Mouse (Mus musculus): ENCODE data around the gene Gk5. TPM values are rescaled to one million over a fixed set of nuclear protein-coding genes. Genes with fewer than 3 reads are reported as not detected.
A peak's percentile ranks its signal among the peaks of the same experiment; 100 is the strongest.
"Not testable (repeated sequence)": the region's sequence is repeated elsewhere in the genome, so short reads cannot be mapped to it uniquely, and the experiment has no call there.

The Gk5 gene
- 2.5 and 3.5 TPM in 2 replicates for polyA plus RNA-seq (2012; rRNA removed)

- Histone ChIP-seq H3K36me3 (ENCODE audit: control insufficient read depth, insufficient read depth, low read length) (no peaks in the 10 kb centered on the region), H3K4me3 (ENCODE audit: low read depth, low read length) (peak within 1 kb of the TSS; percentile 85), H3K27me3 (ENCODE audit: control insufficient read depth, insufficient read depth, low read length) (no peaks in the 10 kb centered on the region), H3K27ac (ENCODE audit: insufficient read depth, low read depth, low read length) (peak within 1 kb of the TSS; percentile 32; the same call in 1 of the 2 replicates), H3K4me1 (ENCODE audit: control insufficient read depth, insufficient read depth, insufficient read length, low read length) (peaks cover 5% of the 10 kb centered on the region)
- WGBS = under 1% methylated on average over 76 of the region's 76 CpGs
- TF ChIP-seq CTCF (IDR thresholded peaks at IDR 0.05; ENCODE audit: extremely low read depth, insufficient read length, insufficient replicate concordance, low read depth, low read length) (no peak), POLR2A (IDR thresholded peaks at IDR 0.05; ENCODE audit: low read depth, low read length) (peak; percentile 84)
Measured at GRCm38 (mm10) chr9:96118861-96119772, at the start of gene Gk5. Gene Gk5 (plus strand): TSS chr9:96119362.

- H3K4me3 ChIP-seq (ENCODE audit: low read depth, low read length) = no peak overlapping the region
- H3K27ac ChIP-seq (ENCODE audit: insufficient read depth, low read depth, low read length) = no peak overlapping the region
- no peaks in the 10 kb centered on the region for H3K36me3 ChIP-seq (ENCODE audit: control insufficient read depth, insufficient read depth, low read length)
- H3K4me1 ChIP-seq (ENCODE audit: control insufficient read depth, insufficient read depth, insufficient read length, low read length) = peaks cover 5% of the 10 kb centered on the region; the same call in 1 of the 2 replicates
- H3K27me3 ChIP-seq (ENCODE audit: control insufficient read depth, insufficient read depth, low read length) = no peaks in the 10 kb centered on the region
- 86% methylated on average over 13 of the region's 13 CpGs for WGBS
- no peak for TF ChIP-seq CTCF (IDR thresholded peaks at IDR 0.05; ENCODE audit: extremely low read depth, insufficient read length, insufficient replicate concordance, low read depth, low read length)
- TF ChIP-seq POLR2A (IDR thresholded peaks at IDR 0.05; ENCODE audit: low read depth, low read length) = no peak
Measured at GRCm38 (mm10) chr9:96078752-96079315, 40.3 kb upstream of the Gk5 start.

DNA sequence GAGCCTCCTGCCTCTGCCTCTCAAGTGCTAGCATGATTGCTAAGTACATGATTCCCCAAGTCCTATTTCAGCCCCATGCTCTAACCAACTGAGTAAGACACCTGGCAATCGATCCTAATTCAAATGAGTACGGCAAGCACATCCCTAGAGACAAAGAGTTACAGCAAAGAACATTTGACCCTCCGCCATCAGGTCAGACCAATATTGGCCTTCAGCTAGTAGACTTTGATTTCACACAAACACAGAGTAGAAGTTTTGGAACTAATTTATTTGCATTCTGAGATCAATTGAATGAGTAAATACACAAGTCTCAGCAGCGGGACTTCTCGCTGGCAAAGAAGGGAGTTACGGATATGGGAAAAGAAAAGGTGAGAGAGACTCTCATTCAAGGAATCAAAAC, 33.9 kb upstream of the Gk5 start:
- no peak overlapping the region for H3K27ac ChIP-seq (ENCODE audit: insufficient read depth, low read depth, low read length)
- H3K36me3 ChIP-seq (ENCODE audit: control insufficient read depth, insufficient read depth, low read length) = no peaks in the 10 kb centered on the region
- H3K4me1 ChIP-seq (ENCODE audit: control insufficient read depth, insufficient read depth, insufficient read length, low read length) = peaks cover 2% of the 10 kb centered on the region; the same call in 1 of the 2 replicates
- no peaks in the 10 kb centered on the region for H3K27me3 ChIP-seq (ENCODE audit: control insufficient read depth, insufficient read depth, low read length)
- TF ChIP-seq POLR2A (IDR thresholded peaks at IDR 0.05; ENCODE audit: low read depth, low read length) (no peak), CTCF (IDR thresholded peaks at IDR 0.05; ENCODE audit: extremely low read depth, insufficient read length, insufficient replicate concordance, low read depth, low read length) (no peak)
- 83% methylated on average over 6 of the region's 6 CpGs for WGBS
- no peak overlapping the region for H3K4me3 ChIP-seq (ENCODE audit: low read depth, low read length)

DNA sequence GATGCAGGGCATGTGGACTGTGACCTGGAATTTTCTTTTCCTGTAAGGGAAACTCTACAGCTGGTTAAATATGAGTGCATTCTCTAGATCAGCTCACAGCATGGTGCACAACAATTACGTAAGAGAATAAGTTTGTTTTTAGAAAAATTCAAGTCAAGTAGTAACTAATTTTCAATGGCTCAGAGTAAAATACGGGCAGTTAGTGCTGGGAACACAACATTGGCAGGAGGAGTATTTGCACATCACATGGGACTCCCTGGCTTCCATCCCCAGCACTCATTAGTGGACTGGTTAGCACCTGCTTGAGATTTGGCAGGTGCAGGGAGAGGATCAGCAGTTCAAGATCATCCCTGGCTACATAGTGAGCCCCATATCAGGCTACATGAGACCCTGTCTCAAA, 31.5 kb upstream of the Gk5 start:
- no peaks in the 10 kb centered on the region for H3K27me3 ChIP-seq (ENCODE audit: control insufficient read depth, insufficient read depth, low read length)
- WGBS = 73% methylated on average over 2 of the region's 2 CpGs
- TF ChIP-seq POLR2A (IDR thresholded peaks at IDR 0.05; ENCODE audit: low read depth, low read length) (no peak), CTCF (IDR thresholded peaks at IDR 0.05; ENCODE audit: extremely low read depth, insufficient read length, insufficient replicate concordance, low read depth, low read length) (no peak)
- H3K27ac ChIP-seq (ENCODE audit: insufficient read depth, low read depth, low read length) = no peak overlapping the region
- H3K36me3 ChIP-seq (ENCODE audit: control insufficient read depth, insufficient read depth, low read length) = no peaks in the 10 kb centered on the region
- H3K4me3 ChIP-seq (ENCODE audit: low read depth, low read length) = no peak overlapping the region
- peaks cover 2% of the 10 kb centered on the region; the same call in 1 of the 2 replicates for H3K4me1 ChIP-seq (ENCODE audit: control insufficient read depth, insufficient read depth, insufficient read length, low read length)

DNA sequence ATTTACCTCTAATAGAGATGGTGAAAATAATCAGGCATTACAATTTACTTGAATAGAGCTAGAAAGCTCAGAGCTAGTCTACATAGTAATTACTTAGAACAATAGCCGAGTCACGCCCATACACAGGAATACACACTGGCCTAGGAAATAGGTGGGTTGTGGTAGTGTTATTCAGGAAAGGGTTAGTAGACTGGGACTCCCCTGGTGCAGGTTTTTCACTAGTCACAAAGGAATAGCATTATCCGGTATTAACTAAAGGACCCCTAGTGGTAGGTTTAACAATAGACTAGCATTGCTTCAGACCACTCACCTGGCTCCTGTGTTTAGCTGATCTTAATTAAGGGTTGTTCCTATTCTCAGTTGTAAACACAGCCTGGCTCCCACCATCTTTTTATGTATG, 30.7 kb upstream of the Gk5 start:
- H3K4me1 ChIP-seq (ENCODE audit: control insufficient read depth, insufficient read depth, insufficient read length, low read length); H3K27ac ChIP-seq (ENCODE audit: insufficient read depth, low read depth, low read length); H3K4me3 ChIP-seq (ENCODE audit: low read depth, low read length); H3K27me3 ChIP-seq (ENCODE audit: control insufficient read depth, insufficient read depth, low read length); H3K36me3 ChIP-seq (ENCODE audit: control insufficient read depth, insufficient read depth, low read length): not testable (repeated sequence)
- WGBS = 86% methylated on average over 3 of the region's 3 CpGs

DNA sequence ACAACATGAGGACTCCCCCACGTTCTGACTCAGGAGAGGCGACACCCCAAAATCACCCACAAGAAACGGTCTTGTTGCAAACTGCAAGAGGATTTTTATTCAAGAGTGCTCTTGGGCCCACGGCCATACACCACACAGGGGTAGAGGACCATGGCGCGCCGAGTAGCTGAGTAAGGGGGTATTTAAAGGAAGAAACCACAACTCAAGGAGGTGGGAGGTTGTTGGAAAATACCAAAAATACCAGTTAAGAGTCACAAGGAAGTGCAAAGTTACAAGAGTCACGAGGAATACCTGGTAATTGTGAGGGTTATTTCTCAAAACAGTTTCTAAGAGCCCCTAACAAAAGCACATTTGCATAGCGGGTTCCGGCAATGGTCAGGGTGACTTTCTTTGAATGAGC, 26.5 kb upstream of the Gk5 start:
- H3K27me3 ChIP-seq (ENCODE audit: control insufficient read depth, insufficient read depth, low read length); H3K4me3 ChIP-seq (ENCODE audit: low read depth, low read length); H3K36me3 ChIP-seq (ENCODE audit: control insufficient read depth, insufficient read depth, low read length); H3K27ac ChIP-seq (ENCODE audit: insufficient read depth, low read depth, low read length); H3K4me1 ChIP-seq (ENCODE audit: control insufficient read depth, insufficient read depth, insufficient read length, low read length): not testable (repeated sequence)
- WGBS = 92% methylated on average over 10 of the region's 10 CpGs

- H3K27ac ChIP-seq (ENCODE audit: insufficient read depth, low read depth, low read length) = no peak overlapping the region
- no peak for TF ChIP-seq CTCF (IDR thresholded peaks at IDR 0.05; ENCODE audit: extremely low read depth, insufficient read length, insufficient replicate concordance, low read depth, low read length)
- no peak for TF ChIP-seq POLR2A (IDR thresholded peaks at IDR 0.05; ENCODE audit: low read depth, low read length)
Measured at GRCm38 (mm10) chr9:96093221-96093620, 25.9 kb upstream of the Gk5 start.

More at GRCm38 (mm10) chr9:96093221-96093620, 25.9 kb upstream of the Gk5 start:
- WGBS = 96% methylated on average over 1 of the region's 1 CpGs
- peaks cover 4% of the 10 kb centered on the region for H3K4me1 ChIP-seq (ENCODE audit: control insufficient read depth, insufficient read depth, insufficient read length, low read length)
- H3K36me3 ChIP-seq (ENCODE audit: control insufficient read depth, insufficient read depth, low read length) = no peaks in the 10 kb centered on the region
- no peaks in the 10 kb centered on the region for H3K27me3 ChIP-seq (ENCODE audit: control insufficient read depth, insufficient read depth, low read length)
- no peak overlapping the region for H3K4me3 ChIP-seq (ENCODE audit: low read depth, low read length)

All from small intestine, adult 2 months (tissue).